Mouse (Mus musculus) layer of hippocampus, postnatal 14 days (tissue): ENCODE measurements at regions not wholly inside any gene's neighbourhood (a gene's known extent, or its start where the extent isn't known, plus 50 kb on each side); places are given as distances from the start of the nearest gene placed in this dataset.
A peak's percentile ranks its signal among the peaks of the same experiment; 100 is the strongest.

Source experiments
- DNase-seq, 2 experiments: peaks; one replicate each; pipeline ENCODE4 v3.0.0; 2021 to 2022; ENCODE audit warnings: low spot score in 2 of 2, mixed read lengths in 1 of 2

- DNase-seq, result peak in 1 of 2 experiments; percentile 59
These were observed 67.5 kb downstream of the Sc5d start for GRCm38 (mm10) chr9:42196552-42196951.

GRCm38 (mm10) chr9:42196110-42196509, 67.9 kb downstream of the Sc5d start:
- DNase-seq, result no peak

GRCm38 (mm10) chr9:42195651-42196050, 68.4 kb downstream of the Sc5d start:
- no peak for DNase-seq

GRCm38 (mm10) chr9:42194939-42195338, 69.1 kb downstream of the Sc5d start:
- DNase-seq, result no peak

- DNase-seq, result no peak
These were observed 69.9 kb downstream of the Sc5d start for GRCm38 (mm10) chr9:42194176-42194575.

GRCm38 (mm10) chr9:42192967-42193733, 69.1 kb upstream of the Sorl1 start:
- no peak for DNase-seq

GRCm38 (mm10) chr9:42187371-42188228, 63.5 kb upstream of the Sorl1 start:
- peak in 1 of 2 experiments; percentile 73 for DNase-seq

GRCm38 (mm10) chr9:42184104-42184635, 60.1 kb upstream of the Sorl1 start:
- DNase-seq, result no peak

- peak; percentile 79 to 92 for DNase-seq
These were observed 59.4 kb upstream of the Sorl1 start for GRCm38 (mm10) chr9:42183448-42183847.

GRCm38 (mm10) chr9:42182400-42182799, 58.3 kb upstream of the Sorl1 start:
- no peak for DNase-seq

- DNase-seq, result no peak
These were observed 56.1 kb upstream of the Sorl1 start for GRCm38 (mm10) chr9:42180152-42180551.

GRCm38 (mm10) chr9:42178759-42179377, 54.8 kb upstream of the Sorl1 start:
- DNase-seq, result no peak

- DNase-seq, result no peak
These were observed 50.4 kb upstream of the Sorl1 start for GRCm38 (mm10) chr9:42174349-42174955.
